Mouse (Mus musculus) left cerebral cortex, adult 11 months (tissue): Measurements from ENCODE around the gene E2f1.

Experiments
- DNase-seq: peaks from one replicate; pipeline ENCODE4 v3.0.0; 2022; ENCODE audit warnings: low spot score

Gene E2f1

DNA sequence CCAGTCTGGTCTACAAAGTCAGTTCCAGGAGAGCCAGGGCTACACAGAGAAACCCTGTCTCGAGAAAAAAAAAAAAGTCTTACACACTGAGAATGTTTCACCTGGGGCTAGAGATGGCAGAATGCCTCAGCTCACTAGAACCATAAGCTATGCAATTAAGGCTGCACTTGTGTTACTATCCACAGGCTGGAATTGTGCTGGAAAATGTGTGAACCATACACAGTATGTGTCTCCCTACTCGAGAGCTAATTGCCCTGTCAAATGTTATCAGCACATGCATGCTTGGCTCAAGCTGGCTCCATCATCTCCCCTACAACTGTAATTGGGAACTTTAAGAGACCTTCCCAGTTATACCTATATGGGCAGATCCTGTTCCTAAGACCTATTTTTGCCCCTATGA lies 18.8 kb downstream of the E2f1 start:
- DNase-seq, result no peak

DNA sequence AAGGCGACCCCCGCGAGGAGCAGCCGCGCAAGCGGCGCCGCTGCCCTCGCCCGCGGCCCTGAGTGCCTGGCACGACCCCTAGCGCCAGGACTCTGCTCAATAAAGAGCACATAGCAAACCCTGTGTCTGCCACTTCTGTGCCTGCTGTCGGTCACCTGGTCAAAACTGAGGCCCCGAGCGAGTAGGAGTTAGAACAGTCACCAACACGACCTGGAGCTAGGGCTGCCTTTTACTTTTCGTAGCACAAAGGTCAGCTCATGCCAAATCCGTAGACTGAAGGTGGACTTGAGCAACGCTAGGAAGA lies 19.9 kb downstream of the E2f1 start:
- DNase-seq, result no peak

DNA sequence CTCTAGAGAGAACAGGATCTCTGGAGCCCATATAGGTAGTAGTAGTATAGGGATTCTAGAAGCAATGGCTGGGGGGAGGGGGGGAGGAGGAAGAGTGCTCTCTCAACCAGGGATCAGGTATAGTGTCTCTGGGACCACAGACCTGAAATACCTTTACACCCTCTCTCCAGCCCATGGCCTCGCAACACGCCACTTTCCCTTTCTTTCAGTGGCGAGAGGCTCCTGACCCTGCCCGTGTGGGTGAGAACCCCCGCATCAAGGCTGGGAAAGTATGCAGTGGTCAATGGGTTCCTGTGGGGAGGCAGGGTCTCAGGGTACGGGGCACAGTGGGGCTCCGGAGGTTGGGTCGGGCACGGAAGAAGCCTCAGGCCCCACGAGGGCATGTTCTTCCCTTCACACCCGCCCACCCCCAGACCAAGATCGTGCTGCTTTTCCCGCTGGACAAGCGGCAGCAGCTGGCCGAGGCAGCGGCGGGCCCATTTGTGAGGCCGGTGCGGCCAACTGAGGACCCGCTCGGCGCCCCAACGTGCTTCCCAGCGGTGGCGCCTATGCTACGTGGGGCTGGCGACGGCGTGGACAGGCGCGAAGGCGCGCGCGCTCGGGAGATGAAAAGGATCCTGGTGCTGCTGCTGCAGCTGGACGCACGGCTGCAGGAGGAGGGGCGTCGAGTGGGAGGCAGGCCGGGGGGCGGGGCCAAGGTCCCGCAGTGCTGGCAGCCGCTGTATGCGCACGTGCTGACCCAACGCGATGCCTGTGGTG lies 20.4 kb downstream of the E2f1 start:
- no peak for DNase-seq

DNA sequence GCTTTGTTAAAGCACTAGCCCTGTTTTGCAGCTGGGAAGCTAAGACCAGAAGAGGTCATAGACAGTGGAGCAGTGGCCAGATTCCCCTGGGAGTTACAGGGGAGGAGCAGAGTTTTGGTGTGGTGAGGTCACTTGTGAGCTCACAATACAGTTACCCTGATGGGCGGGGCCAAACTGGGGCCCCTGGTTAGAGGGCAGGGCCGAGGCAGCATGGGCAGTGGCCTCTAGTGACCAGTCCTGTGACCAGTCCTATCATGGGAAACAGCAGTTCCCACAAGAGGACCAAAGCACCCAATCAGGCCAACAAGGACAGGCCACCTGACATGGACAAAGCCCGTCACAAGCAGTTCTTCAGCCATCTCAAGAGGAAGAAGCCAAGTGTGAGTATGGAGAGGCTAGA lies 21.0 kb downstream of the E2f1 start:
- no peak for DNase-seq

DNA sequence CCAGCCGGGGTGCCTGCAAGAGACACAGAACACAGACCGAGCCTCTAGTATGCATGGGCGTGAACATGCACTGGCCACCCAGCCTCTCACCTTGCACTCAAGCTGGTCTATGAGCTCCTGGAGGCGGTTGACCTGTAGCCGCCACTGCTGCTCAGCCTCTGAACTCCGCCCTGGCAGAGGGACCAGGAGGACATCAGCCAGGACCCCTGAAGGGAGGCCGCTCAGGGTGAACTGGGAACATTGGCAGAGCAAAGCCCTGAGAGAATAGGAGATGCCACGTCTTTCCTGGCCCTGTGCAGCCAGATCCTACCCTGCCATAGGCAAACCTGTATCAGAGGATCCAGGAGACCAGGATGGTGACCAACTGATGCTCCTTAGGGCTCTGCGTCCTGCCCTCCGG lies 23.0 kb downstream of the E2f1 start, which contains the start of gene 1700003F12Rik:
1700003F12Rik (plus strand) TSS at position 375 of the 400 bp plus-strand sequence.
- DNase-seq, result no peak

DNA sequence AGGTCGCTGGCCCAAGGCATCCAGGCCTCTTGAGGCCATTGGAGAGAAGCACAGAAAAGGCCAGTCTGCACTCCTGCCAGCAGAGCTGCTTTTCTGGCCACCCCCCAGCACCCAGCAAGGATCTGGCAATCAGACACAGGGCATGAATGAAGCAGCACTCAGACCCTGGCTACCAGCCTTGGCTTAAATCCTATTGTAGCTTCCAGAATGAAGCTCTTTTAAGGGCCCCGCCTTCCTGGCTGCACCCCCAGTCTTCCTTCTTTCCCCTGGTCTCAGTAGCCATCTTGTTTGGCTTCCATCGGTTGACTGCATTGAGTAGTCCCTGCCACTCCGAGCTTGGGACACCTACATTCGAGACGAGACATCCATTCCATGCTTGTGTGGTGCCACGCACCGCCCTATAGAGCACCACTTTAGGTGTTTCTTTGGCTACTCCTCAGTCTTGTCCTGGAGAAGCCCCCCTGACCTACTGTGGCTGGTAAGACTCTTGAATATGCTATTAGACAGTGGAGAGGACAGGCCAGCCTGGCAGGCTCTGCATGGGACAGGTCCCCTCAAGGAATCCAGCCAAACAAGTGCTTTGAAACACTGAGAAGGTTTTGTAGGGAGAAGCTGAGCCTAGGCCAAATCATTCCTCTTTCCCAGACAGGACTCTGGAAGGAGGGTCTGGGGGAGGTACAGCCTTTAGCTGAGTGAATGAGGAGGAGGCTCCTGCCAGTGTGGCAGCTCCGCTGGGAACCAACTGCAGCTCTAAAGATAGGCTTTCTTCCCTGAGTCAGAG lies 25.9 kb downstream of the E2f1 start:
- DNase-seq, result no peak

DNA sequence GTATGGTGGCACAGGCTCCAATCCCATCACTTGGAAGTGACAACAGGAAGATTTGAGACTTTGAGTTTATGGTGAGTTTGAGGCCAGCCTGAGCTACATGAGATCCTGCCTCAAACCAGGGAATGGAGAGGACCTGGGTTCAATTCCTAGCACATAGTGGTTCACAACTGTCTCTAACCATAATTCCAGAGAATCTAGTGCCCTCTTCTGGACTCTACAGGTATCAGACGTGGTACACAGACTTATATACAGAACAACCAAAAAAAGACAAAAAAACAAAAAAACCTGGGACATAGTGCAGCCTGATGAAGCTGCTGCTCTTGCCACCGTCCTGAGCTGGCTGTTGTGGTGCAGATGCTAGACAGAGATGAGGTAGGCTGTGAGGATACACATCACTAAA lies 28.1 kb downstream of the E2f1 start:
- no peak for DNase-seq

DNA sequence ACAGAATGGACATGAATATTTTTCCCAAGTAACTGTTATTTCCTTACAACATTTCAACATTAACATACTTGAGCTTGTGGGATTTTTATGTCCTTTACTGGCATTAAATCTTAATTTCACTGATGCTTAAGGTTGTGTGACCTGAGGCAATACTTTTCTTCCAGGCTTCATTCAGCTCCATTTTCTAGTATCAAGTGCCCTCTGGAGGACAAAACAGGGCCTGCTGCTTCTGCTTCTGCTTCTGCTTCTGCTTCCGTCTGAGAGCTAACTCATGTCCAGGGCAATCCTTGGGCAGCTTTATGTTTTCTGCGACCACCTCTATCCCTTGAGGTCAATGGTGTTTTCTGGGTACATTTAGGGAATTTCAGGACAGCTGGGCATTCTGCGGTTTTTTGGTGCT lies 30.0 kb downstream of the E2f1 start:
- DNase-seq, result no peak

DNA sequence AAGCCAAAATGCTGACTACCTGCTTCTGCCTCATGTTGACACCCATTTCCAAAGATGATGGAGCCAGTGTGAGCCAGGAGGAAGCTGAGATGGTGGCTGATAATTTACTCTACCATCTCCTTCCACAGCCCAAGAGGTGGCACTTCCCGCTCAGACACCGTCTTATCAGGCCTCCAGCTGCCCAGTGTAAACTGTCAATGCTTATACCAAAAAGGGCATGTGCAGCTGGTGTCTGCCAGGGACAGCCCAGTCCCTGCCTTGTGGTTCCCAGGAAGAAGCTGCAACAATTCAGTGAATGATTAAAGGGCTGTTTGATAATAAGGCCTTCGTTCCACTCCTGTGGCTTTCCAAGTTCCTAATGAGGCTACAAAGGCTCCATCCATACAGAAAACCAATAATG lies 31.0 kb downstream of the E2f1 start:
- no peak for DNase-seq

DNA sequence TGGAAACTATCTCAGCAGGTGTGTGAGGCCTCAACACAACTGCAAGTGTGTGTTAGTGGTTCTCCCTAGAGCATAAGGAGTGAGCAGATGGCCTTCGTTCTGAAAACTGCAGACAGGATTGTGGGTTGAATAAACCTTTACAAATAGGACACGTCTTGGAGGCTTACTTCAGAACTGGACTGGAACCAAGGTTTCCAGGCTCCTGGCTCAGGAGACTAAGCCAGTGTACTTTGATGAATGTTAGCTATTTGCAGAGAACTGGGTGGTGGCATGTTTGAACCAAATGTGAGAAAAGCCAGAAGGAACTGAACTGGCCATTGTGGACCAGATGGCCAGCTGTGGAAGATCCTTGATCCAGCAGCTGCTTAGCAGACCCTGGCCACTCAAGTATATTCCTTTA lies 31.4 kb downstream of the E2f1 start:
- DNase-seq, result no peak

DNA sequence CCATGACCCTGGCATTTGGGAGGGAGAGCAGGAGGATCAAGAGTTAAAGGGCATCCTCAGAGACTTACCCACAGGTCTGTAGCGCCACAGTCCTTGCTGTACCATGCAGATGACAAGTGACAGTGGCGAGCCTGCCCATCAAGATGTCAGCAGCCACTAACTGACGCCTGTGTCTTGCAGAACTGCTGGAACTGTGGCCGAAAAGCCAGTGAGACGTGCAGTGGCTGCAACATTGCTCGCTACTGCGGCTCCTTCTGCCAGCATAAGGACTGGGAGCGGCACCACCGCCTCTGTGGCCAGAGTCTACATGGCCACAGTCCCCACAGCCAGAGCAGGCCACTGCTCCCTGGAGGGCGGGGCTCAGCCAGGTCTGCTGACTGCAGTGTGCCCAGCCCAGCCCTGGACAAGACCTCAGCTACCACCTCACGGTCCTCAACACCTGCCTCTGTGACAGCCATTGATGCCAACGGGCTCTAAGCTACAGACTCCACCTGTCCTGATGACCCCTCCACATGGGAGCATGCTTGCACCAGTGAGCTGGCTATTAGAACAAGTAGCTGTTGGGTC lies 34.9 kb downstream of the E2f1 start:
- no peak for DNase-seq

DNA sequence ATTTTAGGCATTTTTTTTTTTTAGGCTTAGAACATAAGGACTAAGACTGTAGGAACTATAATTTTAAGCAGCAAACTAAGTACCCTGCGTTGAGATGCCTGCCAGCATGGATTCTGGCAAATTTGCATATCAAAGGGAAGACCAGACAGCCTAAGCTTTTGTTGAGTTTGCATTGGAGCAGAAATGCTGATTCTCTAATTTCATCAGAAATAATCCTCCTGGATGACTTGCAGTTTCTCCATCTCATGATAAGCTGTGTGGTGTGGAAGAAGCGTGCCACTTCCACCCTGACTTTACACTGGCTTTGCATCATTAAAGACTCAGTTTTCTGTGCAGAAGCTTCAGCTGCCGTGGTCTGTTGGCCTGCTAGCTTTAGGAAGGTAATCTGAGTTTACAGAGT lies 36.8 kb downstream of the E2f1 start:
- DNase-seq, result no peak

DNA sequence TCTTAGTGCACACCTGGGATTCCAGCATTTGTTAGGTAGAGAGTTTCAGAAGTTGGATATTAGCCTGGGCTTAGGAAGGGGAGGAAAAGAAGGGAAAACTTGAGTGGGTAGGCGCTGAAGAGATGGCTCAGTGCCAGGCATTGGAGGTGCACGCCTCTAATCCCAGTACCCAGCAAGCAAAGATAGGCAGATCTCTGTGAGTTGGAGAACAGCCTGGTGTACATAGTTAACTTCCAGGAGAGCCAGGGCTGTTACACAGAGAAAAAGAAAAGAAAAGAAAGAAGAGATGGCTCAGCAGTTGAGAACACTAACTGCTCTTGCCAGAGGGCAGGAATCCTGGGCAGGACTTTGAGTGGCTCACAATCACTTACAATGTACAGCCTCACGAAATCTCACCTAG lies 43.2 kb downstream of the E2f1 start:
- DNase-seq, result no peak

DNA sequence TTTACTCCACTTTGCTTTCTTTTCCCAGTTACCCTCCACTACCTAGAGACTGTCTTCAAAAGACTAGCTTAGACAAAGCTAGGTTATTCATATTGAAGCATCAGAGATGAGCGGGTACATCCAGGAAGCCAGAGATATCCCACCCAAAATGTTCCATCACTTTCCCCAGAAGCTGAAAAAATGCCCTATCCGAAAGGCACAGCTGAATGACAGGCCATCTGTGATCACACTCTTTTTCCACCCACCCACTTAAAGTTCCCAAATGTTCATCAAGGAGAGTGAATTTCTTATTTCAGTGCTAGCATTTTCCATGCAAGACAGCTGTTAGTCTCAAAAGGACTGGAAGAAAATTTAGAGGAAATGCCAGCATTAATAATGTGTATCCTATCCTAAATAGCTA lies 44.4 kb downstream of the E2f1 start:
- peak; percentile 34 for DNase-seq

DNA sequence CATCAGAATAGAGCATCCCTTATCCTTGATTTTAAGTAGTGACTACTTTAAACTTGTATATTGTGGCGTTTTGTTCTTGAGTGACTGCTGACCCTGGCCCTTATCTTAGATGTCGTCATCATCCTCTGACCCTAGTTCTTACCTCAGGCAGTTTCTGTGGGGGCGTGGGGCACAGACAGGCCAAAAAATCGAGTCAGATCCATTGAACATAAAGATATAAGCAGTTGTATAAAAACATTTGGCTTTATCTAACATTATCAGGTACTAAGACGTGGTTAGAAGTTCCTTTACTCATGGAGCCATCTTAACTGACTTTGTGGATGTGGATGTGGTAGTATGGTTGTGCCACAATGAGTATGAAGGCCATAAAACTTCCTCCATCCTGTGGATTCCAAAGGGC lies 47.4 kb downstream of the E2f1 start:
- DNase-seq, result no peak

DNA sequence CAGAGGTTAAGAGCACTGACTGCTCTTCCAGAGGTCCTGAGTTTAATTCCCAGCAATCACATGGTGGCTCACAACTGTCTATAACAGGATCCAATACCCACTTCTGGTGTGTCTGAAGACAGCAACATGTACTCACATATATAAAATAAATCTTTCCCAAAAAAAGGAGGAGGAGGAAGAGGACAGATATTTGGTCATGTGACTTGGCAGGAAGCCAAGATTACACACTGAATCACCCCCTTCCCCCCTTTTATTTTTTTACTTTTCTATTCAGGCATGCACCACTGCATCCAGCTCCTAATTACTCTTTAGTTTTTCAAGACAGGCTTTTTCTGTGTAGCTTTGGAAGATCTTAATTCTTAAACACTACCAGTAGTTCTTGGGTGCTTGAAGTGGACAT lies 48.2 kb downstream of the E2f1 start:
- no peak for DNase-seq

DNA sequence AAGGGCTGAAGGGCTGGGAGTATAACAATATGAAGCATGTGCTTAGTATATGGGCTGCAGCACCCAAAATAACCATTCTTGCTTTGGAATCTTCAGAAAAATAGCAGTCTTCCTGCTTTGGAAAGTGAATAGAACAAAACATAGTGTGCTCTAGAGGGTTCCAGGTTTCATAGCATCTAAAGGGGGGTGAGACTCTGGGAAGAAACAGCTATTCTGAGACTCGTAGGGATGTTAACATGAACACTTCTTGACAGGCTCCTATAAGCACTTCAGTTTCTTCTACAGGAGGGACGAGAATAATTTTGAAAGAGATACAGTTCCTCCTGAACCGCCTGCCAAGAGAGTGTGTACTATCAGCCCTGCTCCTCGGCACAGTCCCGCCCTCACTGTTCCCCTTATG lies 52.3 kb downstream of the E2f1 start:
- DNase-seq, result no peak

DNA sequence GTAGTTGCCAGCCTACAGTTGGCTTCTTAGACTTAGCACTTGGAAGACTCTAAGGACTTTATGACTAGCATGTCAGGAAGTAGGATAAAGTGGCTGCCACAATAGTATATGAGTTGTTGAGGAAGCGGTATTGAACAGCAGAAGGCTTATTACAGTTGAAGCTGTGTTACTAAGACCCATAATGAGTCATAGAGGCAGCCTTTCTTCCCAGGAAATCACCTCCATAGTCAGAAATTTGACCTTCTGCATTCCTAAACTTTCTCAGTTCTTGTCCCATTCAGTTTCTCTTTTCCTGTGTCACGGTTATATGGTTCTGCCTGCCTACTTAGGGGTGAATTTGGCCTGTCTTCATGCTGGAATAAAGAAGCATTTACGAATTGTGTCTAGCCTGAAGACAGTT lies 52.7 kb downstream of the E2f1 start:
- no peak for DNase-seq

DNA sequence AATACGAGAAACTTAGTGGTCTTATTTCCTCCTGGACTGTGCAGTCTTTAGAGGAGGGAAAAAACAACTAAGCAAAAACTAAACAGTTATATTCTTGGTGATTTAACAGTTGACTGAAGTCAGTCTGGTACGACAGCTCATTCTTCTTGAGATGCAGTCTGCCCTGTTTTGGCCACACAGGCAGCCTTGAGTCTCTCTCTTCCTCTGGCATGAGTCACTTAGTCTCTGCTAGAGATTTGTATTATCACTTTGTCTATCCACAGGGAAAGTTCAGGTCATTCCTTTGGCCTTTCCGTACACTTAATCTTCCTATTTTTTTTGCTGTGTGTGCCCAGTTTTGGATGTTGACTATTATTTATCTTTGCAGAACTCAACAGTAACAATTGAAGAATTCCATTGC lies 59.6 kb downstream of the E2f1 start:
- DNase-seq, result no peak
